ENCODE assay signal across 19 mouse cellular contexts in the genomic region with DNA sequence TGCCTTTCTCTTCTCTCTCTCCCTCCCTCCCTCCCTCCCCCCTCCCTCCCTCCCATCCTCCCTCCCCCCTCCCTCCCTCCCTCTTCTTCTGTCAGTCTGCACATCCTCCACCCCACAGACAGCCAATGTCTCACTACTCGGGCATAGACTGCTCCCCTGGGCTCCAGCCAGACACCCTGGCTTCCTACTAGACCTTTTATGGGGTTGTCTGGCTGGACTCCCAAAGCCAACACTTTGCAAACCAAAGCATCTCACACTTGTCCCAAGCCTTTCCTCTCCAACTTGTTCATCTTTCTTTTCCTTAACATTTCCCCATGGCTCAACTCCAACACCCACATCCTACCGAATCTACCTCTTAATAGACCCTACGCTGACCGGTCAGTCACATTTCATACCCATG. TPM values are rescaled to one million over a fixed set of nuclear protein-coding genes. Genes with fewer than 3 reads are reported as not detected.
DNase-seq lines count a peak whose midpoint lies in the region; ATAC-seq and TF ChIP-seq lines count a peak whose summit lies in the region.
"Had no signal": no experiment of that assay in that cellular context is flagged by ENCODE, and none has a peak within 500 bp of the region (broad histone marks: within the 10 kb centered on the region; RNA-seq: fewer than 3 reads in every experiment).

No protein-coding gene starts in this region.

- H3K4me1 ChIP-seq in heart, postnatal 0 days (ENCODE audit: control insufficient read depth, insufficient read depth), result peaks cover 11% of the 10 kb centered on the region
- H3K4me1 ChIP-seq: forebrain, embryonic 13.5 days; hindbrain, embryonic 12.5 days had no signal

- H3K9me3 ChIP-seq in heart, postnatal 0 days (replicated peaks; ENCODE audit: control insufficient read depth, low read length), result 0 out of 2 replicates have a peak, but pooled peaks cover 2% of the 10 kb centered on the region
- H3K9me3 ChIP-seq: embryonic facial prominence, embryonic 10.5 days; forebrain, embryonic 13.5 days; hindbrain, embryonic 12.5 days had no signal

- H3K27me3 ChIP-seq in heart, postnatal 0 days (ENCODE audit: control insufficient read depth, insufficient read depth, low read length), result no peaks in the 10 kb centered on the region
- H3K27me3 ChIP-seq: CH12.LX; forebrain, embryonic 13.5 days; heart, embryonic 12.5 days; hindbrain, embryonic 12.5 days had no signal

- no peak overlapping the region for H3K27ac ChIP-seq in heart, postnatal 0 days (ENCODE audit: low read depth)
- H3K27ac ChIP-seq: embryonic facial prominence, embryonic 10.5 days; forebrain, embryonic 13.5 days; heart, adult 2 months; hindbrain, embryonic 12.5 days had no signal

- H3K9ac ChIP-seq in heart, postnatal 0 days (replicated peaks; ENCODE audit: low read depth, low read length), result no peak overlapping the region
- H3K9ac ChIP-seq: forebrain, embryonic 13.5 days; forebrain, postnatal 0 days; heart, embryonic 12.5 days; hindbrain, embryonic 12.5 days had no signal

- 57% methylated on average over 4 of the region's 4 CpGs for WGBS in heart, postnatal 0 days

- H3K4me2 ChIP-seq in heart, postnatal 0 days (ENCODE audit: low read depth, low read length), result no peak overlapping the region
- H3K4me2 ChIP-seq: forebrain, embryonic 13.5 days; heart, embryonic 12.5 days; hindbrain, embryonic 12.5 days had no signal

- ATAC-seq in heart, postnatal 0 days (ENCODE audit: insufficient read depth, low read depth), result no peak
- ATAC-seq: forebrain, embryonic 13.5 days; forebrain, postnatal 0 days had no signal

- intact Hi-C loops in heart, postnatal 25 days (cut with DNase I), result no loop called here

- TF ChIP-seq EP300 in heart, postnatal 0 days (IDR thresholded peaks at IDR 0.05; ENCODE audit: low read depth), result no peak

- DNase-seq in heart, postnatal 0 days (ENCODE audit: low spot score), result peak; percentile 41
- no peak for DNase-seq in heart, postnatal 25 days (ENCODE audit: low spot score)
- peak; percentile 43 for DNase-seq in kidney, postnatal 10 days
- no peak for DNase-seq in kidney, postnatal 4 days
- peak; percentile 22 for DNase-seq in 3134 (ENCODE audit: extremely low read depth, insufficient read length, low spot score)
- DNase-seq in kidney, postnatal 36 days, result peak; percentile 51 to 59
- no peak for DNase-seq in spleen, postnatal 4 days (ENCODE audit: low spot score in 2 of 2)
- DNase-seq: adrenal gland, adult 8-10 months; adrenal gland, postnatal 36 days; cerebellum, adult 2 months; forebrain, postnatal 0 days; gastrocnemius, postnatal 14 days; heart, adult 2 months; heart, postnatal 4 days had no signal

- H3K36me3 ChIP-seq in heart, postnatal 0 days (replicated peaks; ENCODE audit: control insufficient read depth, insufficient read depth, low read length), result no peaks in the 10 kb centered on the region
- H3K36me3 ChIP-seq: embryonic facial prominence, embryonic 10.5 days; heart, embryonic 12.5 days; hindbrain, embryonic 12.5 days had no signal

- TF ChIP-seq CTCF in heart, postnatal 0 days (IDR thresholded peaks at IDR 0.05; ENCODE audit: low read depth), result no peak

- H3K4me3 ChIP-seq in heart, postnatal 0 days (ENCODE audit: low read depth, low read length), result no peak overlapping the region
- H3K4me3 ChIP-seq: embryonic facial prominence, embryonic 10.5 days; forebrain, embryonic 13.5 days; heart, adult 2 months; heart, embryonic 12.5 days; hindbrain, embryonic 12.5 days had no signal

RNA-seq across cellular contexts. Expression of a gene that starts 10.7 kb away (rescaled TPM):
- 105 and 116 TPM in 2 replicates for total RNA-seq in heart, postnatal 0 days (2014; rRNA removed; ENCODE audit: low replicate concordance)
- 76.8 and 76.9 TPM in 2 replicates for polyA plus RNA-seq in heart, postnatal 0 days (2015; fragmentation: Nextera tagmentation; extraction: Ambion mirVana)
- total RNA-seq in heart, postnatal 25 days (2021), result 10 to 100 TPM; 89.6 to 99.7 TPM

Comparison
In these comparisons a context has a peak if more than half of its experiments do, and no peak if none do; other contexts are left out.
1. DNase-seq: peak in heart, postnatal 0 days (single experiment), kidney, postnatal 10 days (single experiment), 3134 (single experiment) and kidney, postnatal 36 days (2 of 2); none in heart, postnatal 25 days (single experiment), kidney, postnatal 4 days (0 of 2) and spleen, postnatal 4 days (0 of 2).